Mouse (Mus musculus) neural tube, embryonic 12.5 days (tissue): Measurements from ENCODE around the gene Mvb12a. TPM values are rescaled to one million over a fixed set of nuclear protein-coding genes. Genes with fewer than 3 reads are reported as not detected.

ENCODE experiments used
- ATAC-seq: fragments of 200-750 bp; cut with Nextera tagmentation; 2 replicates; pipeline ENCODE4 v1.8.0; 2017; ENCODE audit warnings: low read depth, mild to moderate bottlenecking, moderate TSS enrichment, moderate library complexity; ENCODE audit not compliant: low FRiP score
- H3K27ac ChIP-seq: fragments of 300-500 bp; sonication (generic); 2 replicates; pipeline ENCODE4 v1.5.1; 2016
- H3K27me3 ChIP-seq: fragments of 300-500 bp; sonication (generic); replicated peaks from 2 replicates; pipeline ENCODE4 v1.6.1; 2016; ENCODE audit warnings: mild to moderate bottlenecking
- H3K36me3 ChIP-seq: fragments of 300-500 bp; sonication (generic); 2 replicates; pipeline ENCODE4 v1.6.1; 2016; ENCODE audit warnings: mild to moderate bottlenecking
- H3K4me1 ChIP-seq: fragments of 300-500 bp; sonication (generic); 2 replicates; pipeline ENCODE4 v1.6.1; 2016
- H3K4me2 ChIP-seq: fragments of 300-500 bp; sonication (generic); replicated peaks from 2 replicates; pipeline ENCODE4 v1.6.1; 2016; ENCODE audit warnings: mild to moderate bottlenecking
- H3K4me3 ChIP-seq: fragments of 300-500 bp; sonication (generic); 2 replicates; pipeline ENCODE4 v1.5.1; 2016
- H3K9ac ChIP-seq: fragments of 300-500 bp; sonication (generic); 2 replicates; pipeline ENCODE4 v1.6.1; 2016; ENCODE audit warnings: mild to moderate bottlenecking
- H3K9me3 ChIP-seq: fragments of 300-500 bp; sonication (generic); 2 replicates; pipeline ENCODE4 v1.6.1; 2016; ENCODE audit warnings: mild to moderate bottlenecking
- WGBS: fragments of 180-500 bp; shearing (Covaris S2); methylation state at CpG from one replicate; pipeline ENCODE4 v1.1.7; 2016; 5-methylcytosine and 5-hydroxymethylcytosine counted together
- polyA plus RNA-seq: library from polyadenylated mRNA; unstranded; fragments of >200 nt; fragmentation: Nextera tagmentation; extraction: Ambion mirVana; gene quantifications from 2 replicates; pipeline ENCODE4 v1.2.1, GENCODE M21; 2016

Gene Mvb12a
- polyA plus RNA-seq, 1 experiment from 2014 or later, result 62.6 TPM

- no peak for ATAC-seq
These were observed 46.0 kb downstream of the Mvb12a start for GRCm38 (mm10) chr8:71588762-71589161.

GRCm38 (mm10) chr8:71591017-71591416 is 48.3 kb downstream of the Mvb12a start:
- H3K9ac ChIP-seq, result peak overlapping the region; percentile 94
- H3K4me2 ChIP-seq, result peak overlapping the region; percentile 96
- no peak for ATAC-seq
- no peaks in the 10 kb centered on the region for H3K27me3 ChIP-seq
- 37% methylated on average over 5 of the region's 5 CpGs for WGBS
- peaks cover 29% of the 10 kb centered on the region for H3K4me1 ChIP-seq
- H3K9me3 ChIP-seq, result no peaks in the 10 kb centered on the region
- H3K4me3 ChIP-seq, result peak overlapping the region; percentile 78
- no peak overlapping the region for H3K27ac ChIP-seq
- H3K36me3 ChIP-seq, result peaks cover 17% of the 10 kb centered on the region; the same call in 1 of the 2 replicates

More at GRCm38 (mm10) chr8:71588762-71589161, 46.0 kb downstream of the Mvb12a start:
- no peak overlapping the region for H3K4me2 ChIP-seq
- no peaks in the 10 kb centered on the region for H3K27me3 ChIP-seq
- H3K36me3 ChIP-seq, result peaks cover 35% of the 10 kb centered on the region
- no peak overlapping the region for H3K9ac ChIP-seq
- 73% methylated on average over 3 of the region's 3 CpGs for WGBS
- no peak overlapping the region for H3K4me3 ChIP-seq
- no peaks in the 10 kb centered on the region for H3K9me3 ChIP-seq
- peaks cover 26% of the 10 kb centered on the region for H3K4me1 ChIP-seq
- H3K27ac ChIP-seq, result no peak overlapping the region

- Histone ChIP-seq H3K4me1 (peaks cover 29% of the 10 kb centered on the region), H3K9ac (peak within 1 kb of the TSS; percentile 94), H3K9me3 (no peaks in the 10 kb centered on the region), H3K27ac (peak within 1 kb of the TSS; percentile 95), H3K4me2 (peak within 1 kb of the TSS; percentile 96), H3K4me3 (peak within 1 kb of the TSS; percentile 78), H3K36me3 (peaks cover 13% of the 10 kb centered on the region; the same call in 1 of the 2 replicates), H3K27me3 (no peaks in the 10 kb centered on the region)
- WGBS, result under 1% methylated on average over 71 of the region's 71 CpGs
- ATAC-seq, result peak; percentile 89
These were observed 49.0 kb downstream of the Mvb12a start, which contains the start of gene Pgls for GRCm38 (mm10) chr8:71591471-71592373. Gene Pgls (plus strand): TSS chr8:71592176.

- H3K27ac ChIP-seq, result peak overlapping the region; percentile 95
- WGBS, result 5% methylated on average over 60 of the region's 60 CpGs
- H3K9me3 ChIP-seq, result no peaks in the 10 kb centered on the region
- ATAC-seq, result peak; percentile 74
- H3K36me3 ChIP-seq, result peaks cover 4% of the 10 kb centered on the region; the same call in 1 of the 2 replicates
- no peaks in the 10 kb centered on the region for H3K27me3 ChIP-seq
- H3K4me2 ChIP-seq, result peak overlapping the region; percentile 96
- peaks cover 29% of the 10 kb centered on the region for H3K4me1 ChIP-seq
- H3K9ac ChIP-seq, result peak overlapping the region; percentile 94
- peak overlapping the region; percentile 78 for H3K4me3 ChIP-seq
These were observed 49.9 kb downstream of the Mvb12a start for GRCm38 (mm10) chr8:71592374-71593170.

GRCm38 (mm10) chr8:71593556-71594323 is 51.0 kb downstream of the Mvb12a start:
- peak overlapping the region; percentile 96 for H3K4me2 ChIP-seq
- no peak overlapping the region for H3K4me3 ChIP-seq
- whole genome bisulfite sequencing, result 95% methylated on average over 8 of the region's 8 CpGs

GRCm38 (mm10) chr8:71594324-71594722 is 51.6 kb downstream of the Mvb12a start:
- Histone ChIP-seq H3K4me3 (no peak overlapping the region), H3K9ac (no peak overlapping the region), H3K4me2 (no peak overlapping the region), H3K36me3 (peaks cover 8% of the 10 kb centered on the region; the same call in 1 of the 2 replicates), H3K4me1 (peaks cover 29% of the 10 kb centered on the region), H3K27ac (no peak overlapping the region), H3K9me3 (no peaks in the 10 kb centered on the region), H3K27me3 (0 out of 2 replicates have a peak, but pooled peaks cover 4% of the 10 kb centered on the region)
- ATAC-seq, result no peak
- 90% methylated on average over 4 of the region's 4 CpGs for WGBS

More at GRCm38 (mm10) chr8:71593556-71594323, 51.0 kb downstream of the Mvb12a start:
- Histone ChIP-seq H3K27ac (no peak overlapping the region), H3K4me1 (peaks cover 29% of the 10 kb centered on the region), H3K36me3 (peaks cover 4% of the 10 kb centered on the region; the same call in 1 of the 2 replicates), H3K9me3 (no peaks in the 10 kb centered on the region), H3K9ac (no peak overlapping the region), H3K27me3 (0 out of 2 replicates have a peak, but pooled peaks cover under 1% of the 10 kb centered on the region)
- no peak for ATAC-seq

GRCm38 (mm10) chr8:71595862-71596261 is 53.1 kb downstream of the Mvb12a start:
- Histone ChIP-seq H3K27me3 (peaks cover 19% of the 10 kb centered on the region), H3K4me3 (no peak overlapping the region), H3K4me1 (peaks cover 23% of the 10 kb centered on the region), H3K9ac (no peak overlapping the region), H3K9me3 (no peaks in the 10 kb centered on the region), H3K4me2 (0 out of 2 replicates have a peak overlapping the region, but pooled peaks have one; percentile 26), H3K27ac (no peak overlapping the region), H3K36me3 (peaks cover 13% of the 10 kb centered on the region; the same call in 1 of the 2 replicates)
- ATAC-seq, result 0 out of 2 replicates have a peak, but pooled peaks have one; percentile 1
- 11% methylated on average over 27 of the region's 27 CpGs for WGBS

- no peaks in the 10 kb centered on the region for H3K9me3 ChIP-seq
- no peak overlapping the region for H3K27ac ChIP-seq
- peaks cover 13% of the 10 kb centered on the region; the same call in 1 of the 2 replicates for H3K36me3 ChIP-seq
- no peak overlapping the region for H3K9ac ChIP-seq
- 59% methylated on average over 6 of the region's 6 CpGs for WGBS
- 0 out of 2 replicates have a peak overlapping the region, but pooled peaks have one; percentile 26 for H3K4me2 ChIP-seq
- no peak overlapping the region for H3K4me3 ChIP-seq
- peaks cover 22% of the 10 kb centered on the region for H3K27me3 ChIP-seq
- H3K4me1 ChIP-seq, result peaks cover 18% of the 10 kb centered on the region
- ATAC-seq, result no peak
These were observed 53.7 kb downstream of the Mvb12a start for GRCm38 (mm10) chr8:71596384-71596783.

- Histone ChIP-seq H3K36me3 (peaks cover 13% of the 10 kb centered on the region; the same call in 1 of the 2 replicates), H3K4me2 (no peak overlapping the region), H3K9me3 (no peaks in the 10 kb centered on the region), H3K9ac (no peak overlapping the region), H3K27ac (no peak overlapping the region), H3K4me3 (no peak overlapping the region), H3K27me3 (peaks cover 26% of the 10 kb centered on the region), H3K4me1 (peaks cover 16% of the 10 kb centered on the region)
- 85% methylated on average over 4 of the region's 4 CpGs for WGBS
- ATAC-seq, result no peak
These were observed 54.1 kb downstream of the Mvb12a start for GRCm38 (mm10) chr8:71596798-71597197.

- no peaks in the 10 kb centered on the region for H3K9me3 ChIP-seq
- no peak within 1 kb of the TSS for H3K4me3 ChIP-seq
- H3K27ac ChIP-seq, result no peak within 1 kb of the TSS
- no peak for ATAC-seq
- H3K4me1 ChIP-seq, result peaks cover 21% of the 10 kb centered on the region
- H3K4me2 ChIP-seq, result 0 out of 2 replicates have a peak within 1 kb of the TSS, but pooled peaks have one; percentile 26
- 78% methylated on average over 3 of the region's 3 CpGs for WGBS
- H3K27me3 ChIP-seq, result peaks cover 32% of the 10 kb centered on the region
- H3K9ac ChIP-seq, result no peak within 1 kb of the TSS
- H3K36me3 ChIP-seq, result peaks cover 13% of the 10 kb centered on the region; the same call in 1 of the 2 replicates
These were observed 54.7 kb downstream of the Mvb12a start, which contains the start of gene Fam129c for GRCm38 (mm10) chr8:71597451-71597850. Gene Fam129c (plus strand): TSS chr8:71597648.
